Mouse (Mus musculus): ENCODE measurements at regions not wholly inside any gene's neighbourhood (a gene's known extent, or its start where the extent isn't known, plus 50 kb on each side); places are given as distances from the start of the nearest gene placed in this dataset.

DNA sequence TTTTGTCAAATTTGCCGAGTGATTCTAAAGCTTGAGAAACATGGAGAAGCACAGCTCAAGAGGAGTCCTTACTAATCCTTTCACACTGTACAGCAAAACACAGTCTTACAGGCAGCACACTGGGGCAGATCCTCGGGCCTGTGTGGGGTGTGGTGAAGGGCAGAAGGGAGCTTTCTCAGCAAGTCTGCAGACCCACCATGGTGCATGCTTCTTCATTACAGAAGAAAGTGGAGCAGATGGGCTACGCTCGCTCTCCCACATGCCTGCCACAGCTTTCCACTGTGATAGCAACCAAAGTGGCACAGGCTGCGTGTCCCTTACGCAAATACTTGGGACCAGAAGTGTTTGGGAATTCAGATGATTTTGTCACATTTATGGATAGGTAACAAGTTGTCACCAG, 81.6 kb downstream of the Kbtbd8 start:
- TF ChIP-seq CTCF (IDR thresholded peaks at IDR 0.05; ENCODE audit: extremely low read depth, insufficient read length, insufficient replicate concordance, low read depth, low read length), result no peak
- TF ChIP-seq POLR2A (IDR thresholded peaks at IDR 0.05; ENCODE audit: low read depth, low read length), result no peak

All from small intestine, adult 2 months (tissue).